Mouse (Mus musculus) neural tube, embryonic 11.5 days (tissue): ENCODE results near the gene Apon. TPM values are rescaled to one million over a fixed set of nuclear protein-coding genes. Genes with fewer than 3 reads are reported as not detected.

ENCODE experiments used
- ATAC-seq: fragments of 200-750 bp; cut with Nextera tagmentation; 2 replicates; pipeline ENCODE4 v1.8.0; 2017; ENCODE audit warnings: moderate number of reproducible peaks, mild to moderate bottlenecking, moderate TSS enrichment, moderate library complexity; ENCODE audit not compliant: insufficient read depth, low FRiP score, low TSS enrichment
- DNase-seq: peaks from one replicate; pipeline ENCODE4 v3.0.0-alpha.2; 2015; ENCODE audit warnings: low spot score
- H3K27ac ChIP-seq: fragments of 300-500 bp; sonication (generic); 2 replicates; pipeline ENCODE4 v1.5.1; 2014; ENCODE audit warnings: low read depth, mild to moderate bottlenecking, low read length
- H3K27me3 ChIP-seq: fragments of 300-500 bp; sonication (generic); 2 replicates; pipeline ENCODE4 v1.6.1; 2014; ENCODE audit warnings: mild to moderate bottlenecking, low read length, mixed read lengths; ENCODE audit not compliant: control insufficient read depth, insufficient read depth
- H3K36me3 ChIP-seq: fragments of 300-500 bp; sonication (generic); 2 replicates; pipeline ENCODE4 v1.6.1; 2014; ENCODE audit warnings: mild to moderate bottlenecking, low read length, moderate library complexity, mixed read lengths; ENCODE audit not compliant: control insufficient read depth, insufficient read depth
- H3K4me1 ChIP-seq: fragments of 300-500 bp; sonication (generic); 2 replicates; pipeline ENCODE4 v1.6.1; 2014; ENCODE audit warnings: low read length, mixed read lengths; ENCODE audit not compliant: control insufficient read depth, insufficient read depth
- H3K4me2 ChIP-seq: fragments of 300-500 bp; sonication (generic); 2 replicates; pipeline ENCODE4 v1.6.1; 2014; ENCODE audit warnings: low read depth, mild to moderate bottlenecking, moderate library complexity
- H3K4me3 ChIP-seq: fragments of 300-500 bp; sonication (generic); 2 replicates; pipeline ENCODE4 v1.5.1; 2014; ENCODE audit warnings: low read depth, low read length
- H3K9ac ChIP-seq: fragments of 300-500 bp; sonication (generic); 2 replicates; pipeline ENCODE4 v1.6.1; 2014; ENCODE audit warnings: mild to moderate bottlenecking, low read length
- H3K9me3 ChIP-seq: fragments of 300-500 bp; sonication (generic); 2 replicates; pipeline ENCODE4 v1.6.1; 2016; ENCODE audit warnings: low read length; ENCODE audit not compliant: control insufficient read depth
- WGBS: fragments of 180-500 bp; shearing (Covaris S2); extraction: QIAGEN DNeasy Blood & Tissue Kit; methylation state at CpG from one replicate; pipeline ENCODE4 v1.1.7; 2014; 5-methylcytosine and 5-hydroxymethylcytosine counted together
- polyA plus RNA-seq: library from polyadenylated mRNA; unstranded; fragments of >200 nt; fragmentation: Nextera tagmentation; extraction: Ambion mirVana; gene quantifications from 2 replicates; pipeline ENCODE4 v1.2.1, GENCODE M21; 2014

Gene Apon
- 0.99 TPM in 1 of 2 replicates, not detected in the other for polyA plus RNA-seq

DNA sequence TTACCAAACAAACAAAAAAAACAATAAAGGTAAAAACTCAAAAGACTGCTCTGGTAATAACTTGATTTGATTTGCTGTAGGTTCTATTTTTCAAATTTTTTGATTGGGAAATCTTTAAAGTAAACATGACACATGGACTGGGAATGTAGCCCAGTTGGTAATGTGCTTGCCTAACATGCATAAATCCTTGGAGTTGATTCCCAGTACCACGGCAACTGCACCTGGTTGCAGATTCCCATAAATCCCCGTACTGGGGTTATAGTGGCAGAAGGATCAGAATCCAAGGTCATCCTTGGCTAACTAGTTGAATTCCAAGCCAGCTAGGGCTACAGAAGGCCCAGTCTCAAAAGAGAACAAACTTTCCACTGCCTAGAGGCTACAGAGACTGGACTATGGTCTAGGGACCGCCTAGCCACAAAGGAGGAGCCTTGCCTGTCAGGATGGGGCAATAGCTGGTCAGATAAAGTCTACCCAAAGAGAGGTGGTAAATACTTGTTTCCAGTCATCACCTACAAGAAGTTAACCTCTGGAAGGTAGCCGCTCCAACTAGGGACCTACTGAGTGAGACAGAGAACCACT lies at the start of gene Apon:
Gene Apon, plus strand, starts transcription at position 420 of the 579 bp plus-strand sequence.
- Histone ChIP-seq H3K36me3 (peaks cover 33% of the 10 kb centered on the region), H3K9me3 (no peaks in the 10 kb centered on the region), H3K4me2 (no peak within 1 kb of the TSS), H3K27me3 (no peaks in the 10 kb centered on the region), H3K27ac (no peak within 1 kb of the TSS), H3K9ac (no peak within 1 kb of the TSS), H3K4me3 (no peak within 1 kb of the TSS), H3K4me1 (no peaks in the 10 kb centered on the region)
- no peak for DNase-seq
- 90% methylated on average over 4 of the region's 4 CpGs for WGBS
- ATAC-seq, result no peak

DNA sequence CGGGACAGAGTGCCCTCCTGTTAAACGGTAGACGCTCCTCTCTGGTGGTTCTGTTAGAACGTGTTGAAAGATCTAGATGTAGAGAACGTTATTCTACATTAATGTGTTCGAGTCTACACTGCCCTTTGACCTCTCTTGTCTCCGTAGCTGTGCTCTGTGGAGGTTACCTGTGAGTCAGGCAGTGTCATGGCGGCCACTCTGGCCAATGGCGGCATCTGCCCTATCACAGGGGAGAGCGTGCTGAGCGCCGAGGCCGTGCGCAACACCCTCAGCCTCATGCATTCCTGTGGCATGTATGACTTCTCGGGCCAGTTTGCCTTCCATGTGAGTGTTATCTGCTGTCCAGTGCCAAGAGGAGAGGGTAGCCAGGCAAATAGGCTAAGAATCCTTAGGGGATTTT lies 49.0 kb upstream of the Apon start:
- Histone ChIP-seq H3K4me1 (no peaks in the 10 kb centered on the region), H3K9ac (no peak overlapping the region), H3K27ac (no peak overlapping the region), H3K4me3 (no peak overlapping the region), H3K27me3 (no peaks in the 10 kb centered on the region), H3K9me3 (no peaks in the 10 kb centered on the region), H3K4me2 (no peak overlapping the region), H3K36me3 (no peaks in the 10 kb centered on the region)
- 90% methylated on average over 15 of the region's 15 CpGs for WGBS
- DNase-seq (no peak), ATAC-seq (no peak)

- Histone ChIP-seq H3K9me3 (no peaks in the 10 kb centered on the region), H3K27ac (no peak overlapping the region), H3K36me3 (no peaks in the 10 kb centered on the region), H3K4me2 (no peak overlapping the region), H3K4me1 (peaks cover 7% of the 10 kb centered on the region), H3K4me3 (no peak overlapping the region), H3K27me3 (0 out of 2 replicates have a peak, but pooled peaks cover under 1% of the 10 kb centered on the region), H3K9ac (no peak overlapping the region)
- no peak for DNase-seq
- no peak for ATAC-seq
- 93% methylated on average over 10 of the region's 10 CpGs for WGBS
Measured at GRCm38 (mm10) chr10:128208326-128208725, 45.6 kb upstream of the Apon start.

DNA sequence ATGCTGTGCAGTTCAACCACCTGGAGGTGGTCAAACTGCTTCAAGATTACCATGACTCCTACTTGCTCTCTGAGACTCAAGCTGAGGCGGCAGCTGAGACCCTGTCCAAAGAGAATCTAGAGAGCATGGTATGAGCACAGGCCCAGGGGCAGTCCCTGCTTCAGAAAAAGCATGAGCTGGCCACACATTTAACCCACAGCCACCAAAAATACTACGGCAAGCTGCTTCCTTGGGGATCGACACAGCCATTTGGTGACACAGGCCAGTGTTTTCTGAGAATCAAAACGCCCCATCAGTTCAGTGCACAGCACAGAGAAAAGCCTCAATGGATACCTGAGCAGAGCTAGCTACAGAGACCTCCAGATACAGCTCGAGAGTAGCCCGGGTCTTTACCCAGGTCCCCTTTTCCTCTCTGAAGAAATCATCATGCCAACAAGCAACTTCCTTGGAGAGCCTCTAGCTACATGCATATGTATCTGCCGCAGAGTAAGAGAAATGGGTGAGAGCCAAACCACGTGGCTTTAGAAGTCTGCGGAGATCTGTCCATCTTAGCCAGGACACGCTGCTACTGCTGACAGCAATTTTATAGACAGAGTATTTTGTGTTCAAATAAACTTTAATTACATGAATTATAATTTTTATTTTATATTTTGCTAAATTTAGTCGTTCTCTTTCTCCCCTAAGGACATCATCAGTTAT lies 44.4 kb upstream of the Apon start:
- Histone ChIP-seq H3K4me2 (no peak overlapping the region), H3K27ac (no peak overlapping the region), H3K4me3 (no peak overlapping the region), H3K4me1 (peaks cover 7% of the 10 kb centered on the region), H3K36me3 (no peaks in the 10 kb centered on the region), H3K27me3 (0 out of 2 replicates have a peak, but pooled peaks cover 5% of the 10 kb centered on the region), H3K9ac (no peak overlapping the region), H3K9me3 (no peaks in the 10 kb centered on the region)
- no peak for ATAC-seq
- WGBS, result 94% methylated on average over 11 of the region's 11 CpGs
- no peak for DNase-seq

DNA sequence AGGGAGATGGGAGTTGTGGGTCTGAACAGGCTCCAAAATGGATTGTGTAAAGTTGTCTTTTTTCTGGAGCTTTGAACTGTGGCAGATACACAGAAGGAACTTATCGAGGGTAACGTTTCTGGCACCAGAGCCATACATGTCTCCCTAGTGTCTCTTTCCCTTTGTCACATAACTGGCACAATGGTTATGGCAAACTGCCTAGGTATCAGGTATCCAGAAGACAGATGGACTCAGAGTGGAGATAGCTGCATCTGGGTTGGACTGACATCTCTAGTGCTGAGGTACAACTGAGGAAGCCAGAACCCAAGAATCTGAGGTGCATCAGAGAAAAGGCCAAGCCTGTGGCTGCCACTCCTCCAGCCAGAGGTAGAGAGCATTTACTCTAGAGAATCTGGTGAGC lies 43.8 kb upstream of the Apon start:
- Histone ChIP-seq H3K4me2 (peak overlapping the region; percentile 88; the same call in 1 of the 2 replicates), H3K27ac (no peak overlapping the region), H3K9ac (no peak overlapping the region), H3K27me3 (0 out of 2 replicates have a peak, but pooled peaks cover 5% of the 10 kb centered on the region), H3K4me1 (peaks cover 7% of the 10 kb centered on the region), H3K4me3 (no peak overlapping the region), H3K36me3 (no peaks in the 10 kb centered on the region), H3K9me3 (no peaks in the 10 kb centered on the region)
- 90% methylated on average over 2 of the region's 2 CpGs for WGBS
- no peak for ATAC-seq
- DNase-seq, result no peak

DNA sequence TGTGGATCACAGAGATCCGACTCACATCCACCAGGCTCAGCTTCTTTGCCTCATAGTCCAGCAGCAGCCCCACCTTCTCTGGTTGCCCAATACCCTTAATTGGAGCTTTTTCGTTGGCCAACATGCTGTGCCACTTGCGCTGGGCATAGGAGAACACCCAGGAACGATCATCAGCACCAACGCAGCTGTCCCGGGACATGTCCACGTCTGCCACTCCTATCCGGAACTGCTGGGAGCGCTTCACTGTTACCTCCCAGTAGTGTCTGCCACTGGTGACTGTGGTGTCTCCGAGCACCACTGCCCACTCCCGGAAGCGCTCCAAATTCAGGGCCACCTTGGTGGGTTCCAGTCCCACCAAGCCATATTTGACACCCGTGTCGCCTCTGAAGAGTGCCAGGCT lies 42.9 kb upstream of the Apon start:
- H3K4me2 ChIP-seq, result peak overlapping the region; percentile 88
- peak overlapping the region; percentile 54 for H3K9ac ChIP-seq
- no peak overlapping the region for H3K27ac ChIP-seq
- H3K9me3 ChIP-seq, result no peaks in the 10 kb centered on the region
- H3K4me3 ChIP-seq, result peak overlapping the region; percentile 50
- no peaks in the 10 kb centered on the region for H3K36me3 ChIP-seq
- 0 out of 2 replicates have a peak, but pooled peaks cover 5% of the 10 kb centered on the region for H3K27me3 ChIP-seq
- DNase-seq (no peak), ATAC-seq (peak; percentile 4; the same call in 1 of the 2 replicates)
- H3K4me1 ChIP-seq, result peaks cover 7% of the 10 kb centered on the region
- 32% methylated on average over 14 of the region's 14 CpGs for WGBS

DNA sequence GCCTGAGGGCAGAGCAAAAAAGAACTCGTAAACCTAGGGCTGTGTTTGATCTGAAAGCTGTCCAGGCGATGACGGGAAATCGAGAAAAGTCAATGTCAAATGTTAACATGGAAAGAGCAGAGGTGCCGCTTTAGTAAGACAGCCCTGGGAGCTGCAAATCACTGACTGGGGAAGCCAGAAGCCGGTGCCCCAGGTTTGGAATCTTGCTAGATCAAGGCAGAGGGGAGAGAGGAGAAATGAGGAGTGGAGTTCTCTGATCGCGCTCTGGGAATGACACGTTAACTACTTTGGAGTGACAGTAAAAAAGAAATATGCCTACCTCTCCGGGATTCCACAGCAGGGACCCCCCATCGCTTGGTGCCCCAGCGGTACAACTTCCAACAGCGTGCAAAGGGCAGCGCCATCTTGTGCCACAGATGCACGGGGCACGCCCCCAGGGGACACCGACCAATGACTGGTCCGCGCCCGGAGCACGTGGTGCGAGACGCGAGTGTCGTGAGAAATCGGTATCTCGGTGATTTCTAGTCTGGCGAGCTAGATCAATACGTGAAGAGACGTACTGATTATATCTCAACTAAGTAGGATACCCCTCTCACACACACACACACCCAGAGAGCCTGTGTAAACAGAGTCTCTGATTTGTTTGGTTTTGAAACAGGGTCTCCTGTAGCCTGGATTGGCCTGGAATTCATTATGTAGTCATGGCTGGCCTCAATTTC lies 42.3 kb upstream of the Apon start, which contains the start of gene Spryd4:
Gene Spryd4, minus strand, starts transcription at position 418 of the 719 bp plus-strand sequence.
- Histone ChIP-seq H3K4me1 (peaks cover 7% of the 10 kb centered on the region), H3K9me3 (no peaks in the 10 kb centered on the region), H3K4me2 (peak within 1 kb of the TSS; percentile 88), H3K27me3 (0 out of 2 replicates have a peak, but pooled peaks cover 5% of the 10 kb centered on the region), H3K27ac (no peak within 1 kb of the TSS), H3K9ac (peak within 1 kb of the TSS; percentile 54), H3K36me3 (no peaks in the 10 kb centered on the region), H3K4me3 (peak within 1 kb of the TSS; percentile 50)
- ATAC-seq, result peak; percentile 95
- under 1% methylated on average over 30 of the region's 30 CpGs for WGBS
- peak; percentile 94 for DNase-seq

- no peaks in the 10 kb centered on the region for H3K36me3 ChIP-seq
- no peaks in the 10 kb centered on the region for H3K9me3 ChIP-seq
- DNase-seq (no peak), ATAC-seq (peak; percentile 32; the same call in 1 of the 2 replicates)
- peak overlapping the region; percentile 88 for H3K4me2 ChIP-seq
- peak overlapping the region; percentile 54 for H3K9ac ChIP-seq
- WGBS, result 52% methylated on average over 6 of the region's 6 CpGs
- 0 out of 2 replicates have a peak, but pooled peaks cover 5% of the 10 kb centered on the region for H3K27me3 ChIP-seq
- peak overlapping the region; percentile 50 for H3K4me3 ChIP-seq
- H3K4me1 ChIP-seq, result peaks cover 7% of the 10 kb centered on the region
- H3K27ac ChIP-seq, result no peak overlapping the region
Measured at GRCm38 (mm10) chr10:128212148-128212547, 41.7 kb upstream of the Apon start.
